Mouse (Mus musculus) neural tube, embryonic 11.5 days (tissue): ENCODE results near the gene Traf5. TPM values are rescaled to one million over a fixed set of nuclear protein-coding genes. Genes with fewer than 3 reads are reported as not detected.

Source experiments
- ATAC-seq: fragments of 200-750 bp; cut with Nextera tagmentation; 2 replicates; pipeline ENCODE4 v1.8.0; 2017; ENCODE audit warnings: moderate number of reproducible peaks, mild to moderate bottlenecking, moderate TSS enrichment, moderate library complexity; ENCODE audit not compliant: insufficient read depth, low FRiP score, low TSS enrichment
- DNase-seq: peaks from one replicate; pipeline ENCODE4 v3.0.0-alpha.2; 2015; ENCODE audit warnings: low spot score
- H3K27ac ChIP-seq: fragments of 300-500 bp; sonication (generic); 2 replicates; pipeline ENCODE4 v1.5.1; 2014; ENCODE audit warnings: low read depth, mild to moderate bottlenecking, low read length
- H3K27me3 ChIP-seq: fragments of 300-500 bp; sonication (generic); 2 replicates; pipeline ENCODE4 v1.6.1; 2014; ENCODE audit warnings: mild to moderate bottlenecking, low read length, mixed read lengths; ENCODE audit not compliant: control insufficient read depth, insufficient read depth
- H3K36me3 ChIP-seq: fragments of 300-500 bp; sonication (generic); 2 replicates; pipeline ENCODE4 v1.6.1; 2014; ENCODE audit warnings: mild to moderate bottlenecking, low read length, moderate library complexity, mixed read lengths; ENCODE audit not compliant: control insufficient read depth, insufficient read depth
- H3K4me1 ChIP-seq: fragments of 300-500 bp; sonication (generic); 2 replicates; pipeline ENCODE4 v1.6.1; 2014; ENCODE audit warnings: low read length, mixed read lengths; ENCODE audit not compliant: control insufficient read depth, insufficient read depth
- H3K4me2 ChIP-seq: fragments of 300-500 bp; sonication (generic); 2 replicates; pipeline ENCODE4 v1.6.1; 2014; ENCODE audit warnings: low read depth, mild to moderate bottlenecking, moderate library complexity
- H3K4me3 ChIP-seq: fragments of 300-500 bp; sonication (generic); 2 replicates; pipeline ENCODE4 v1.5.1; 2014; ENCODE audit warnings: low read depth, low read length
- H3K9ac ChIP-seq: fragments of 300-500 bp; sonication (generic); 2 replicates; pipeline ENCODE4 v1.6.1; 2014; ENCODE audit warnings: mild to moderate bottlenecking, low read length
- H3K9me3 ChIP-seq: fragments of 300-500 bp; sonication (generic); 2 replicates; pipeline ENCODE4 v1.6.1; 2016; ENCODE audit warnings: low read length; ENCODE audit not compliant: control insufficient read depth
- WGBS: fragments of 180-500 bp; shearing (Covaris S2); extraction: QIAGEN DNeasy Blood & Tissue Kit; methylation state at CpG from one replicate; pipeline ENCODE4 v1.1.7; 2014; 5-methylcytosine and 5-hydroxymethylcytosine counted together
- polyA plus RNA-seq: library from polyadenylated mRNA; unstranded; fragments of >200 nt; fragmentation: Nextera tagmentation; extraction: Ambion mirVana; gene quantifications from 2 replicates; pipeline ENCODE4 v1.2.1, GENCODE M21; 2014

Traf5 gene
- polyA plus RNA-seq, 1 experiment from 2014 or later, result 5.0 TPM

DNA sequence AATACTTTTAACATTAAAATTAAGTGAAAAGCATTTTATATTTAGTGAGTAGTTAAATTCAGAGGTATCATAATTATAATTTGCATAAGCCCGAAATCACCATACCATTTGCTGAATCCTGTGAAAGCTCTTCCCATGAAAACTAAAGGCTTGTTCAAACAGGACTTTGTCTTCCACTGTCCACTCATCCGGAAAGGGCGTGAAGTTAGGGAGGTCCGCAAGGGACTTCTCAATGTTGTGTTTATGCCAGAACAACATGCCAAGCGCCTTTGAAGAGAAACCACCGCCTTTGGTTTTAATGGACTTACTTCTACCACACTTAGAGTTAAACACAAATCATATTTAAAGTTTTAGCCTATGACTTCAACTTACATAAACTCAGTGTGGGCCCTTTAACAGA, 33.4 kb upstream of the Traf5 start:
- Histone ChIP-seq H3K4me2 (no peak overlapping the region), H3K27ac (no peak overlapping the region), H3K4me1 (no peaks in the 10 kb centered on the region), H3K36me3 (peaks cover 4% of the 10 kb centered on the region; the same call in 1 of the 2 replicates), H3K4me3 (no peak overlapping the region), H3K9ac (no peak overlapping the region), H3K27me3 (no peaks in the 10 kb centered on the region), H3K9me3 (no peaks in the 10 kb centered on the region)
- 90% methylated on average over 6 of the region's 6 CpGs for WGBS
- no peak for DNase-seq
- ATAC-seq, result no peak

DNA sequence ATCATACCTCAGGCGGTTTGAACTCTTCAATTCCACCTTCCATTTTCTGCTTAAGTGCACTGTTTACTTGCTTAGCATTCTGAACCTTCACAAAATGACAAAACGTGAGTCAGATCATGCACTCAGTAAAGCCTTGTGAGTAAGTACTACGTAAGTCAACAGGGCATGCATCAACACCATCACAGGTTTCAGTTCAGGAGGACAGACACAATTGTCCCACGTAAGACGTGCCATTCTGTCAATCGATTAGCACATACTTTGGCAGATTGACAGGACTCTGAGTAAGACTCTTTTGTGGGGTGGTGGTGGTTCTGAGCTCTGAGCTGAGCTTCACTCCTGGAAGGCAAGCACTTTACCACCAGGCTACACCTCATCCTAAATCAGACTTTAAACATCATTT, 23.9 kb upstream of the Traf5 start:
- Histone ChIP-seq H3K27ac (no peak overlapping the region), H3K9ac (no peak overlapping the region), H3K4me2 (no peak overlapping the region), H3K27me3 (no peaks in the 10 kb centered on the region), H3K4me1 (no peaks in the 10 kb centered on the region), H3K9me3 (no peaks in the 10 kb centered on the region), H3K4me3 (no peak overlapping the region), H3K36me3 (peaks cover 3% of the 10 kb centered on the region)
- ATAC-seq (no peak), DNase-seq (no peak)
- WGBS, result 89% methylated on average over 6 of the region's 6 CpGs

DNA sequence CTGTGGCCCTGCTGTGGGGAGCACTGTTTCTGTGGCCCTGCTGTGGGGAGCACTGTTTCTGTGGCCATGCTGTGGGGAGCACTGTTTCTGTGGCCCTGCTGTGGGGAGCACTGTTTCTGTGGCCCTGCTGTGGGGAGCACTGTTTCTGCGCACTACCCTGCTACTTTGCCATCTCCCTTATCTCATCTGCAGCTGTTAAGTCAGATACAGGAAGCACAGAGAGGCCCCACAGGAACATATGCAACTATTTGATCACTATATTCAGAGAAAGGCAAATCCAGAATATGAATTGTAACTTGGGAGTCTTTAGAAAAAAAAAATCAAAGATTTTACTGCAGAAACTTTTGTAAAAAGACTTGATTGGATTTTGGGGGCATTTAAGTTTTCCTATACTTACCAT, 23.0 kb upstream of the Traf5 start:
- 95% methylated on average over 1 of the region's 1 CpGs for WGBS

DNA sequence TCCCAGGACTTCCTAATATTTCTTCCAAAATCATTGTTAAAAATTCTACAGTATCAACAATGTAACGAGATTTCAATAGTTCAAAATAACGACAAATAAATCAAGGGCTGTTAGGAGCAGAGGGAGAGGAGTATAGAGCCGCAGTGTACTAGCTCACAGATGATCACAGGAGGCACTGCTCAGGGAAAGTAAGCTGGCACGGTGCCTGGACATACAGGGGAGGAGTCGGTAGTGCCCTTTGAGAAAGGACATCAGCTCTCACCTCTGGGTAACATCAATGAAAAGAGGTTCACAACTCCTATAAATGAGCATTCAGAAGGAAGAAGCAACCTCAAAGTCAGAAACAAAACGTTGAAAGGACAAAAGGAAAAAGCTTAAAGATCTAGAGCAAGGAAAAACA, 16.8 kb upstream of the Traf5 start:
- Histone ChIP-seq H3K4me1 (no peaks in the 10 kb centered on the region), H3K4me2 (no peak overlapping the region), H3K27me3 (no peaks in the 10 kb centered on the region), H3K4me3 (no peak overlapping the region), H3K9me3 (no peaks in the 10 kb centered on the region), H3K27ac (no peak overlapping the region), H3K9ac (no peak overlapping the region), H3K36me3 (no peaks in the 10 kb centered on the region)
- DNase-seq, result no peak
- 86% methylated on average over 6 of the region's 6 CpGs for WGBS
- ATAC-seq, result no peak

More for the DNA sequence above, 23.0 kb upstream of the Traf5 start:
- no peak for ATAC-seq
- DNase-seq, result no peak
- Histone ChIP-seq H3K4me2 (no peak overlapping the region), H3K4me1 (no peaks in the 10 kb centered on the region), H3K36me3 (peaks cover 3% of the 10 kb centered on the region), H3K9me3 (no peaks in the 10 kb centered on the region), H3K4me3 (no peak overlapping the region), H3K27me3 (no peaks in the 10 kb centered on the region), H3K9ac (no peak overlapping the region), H3K27ac (no peak overlapping the region)

DNA sequence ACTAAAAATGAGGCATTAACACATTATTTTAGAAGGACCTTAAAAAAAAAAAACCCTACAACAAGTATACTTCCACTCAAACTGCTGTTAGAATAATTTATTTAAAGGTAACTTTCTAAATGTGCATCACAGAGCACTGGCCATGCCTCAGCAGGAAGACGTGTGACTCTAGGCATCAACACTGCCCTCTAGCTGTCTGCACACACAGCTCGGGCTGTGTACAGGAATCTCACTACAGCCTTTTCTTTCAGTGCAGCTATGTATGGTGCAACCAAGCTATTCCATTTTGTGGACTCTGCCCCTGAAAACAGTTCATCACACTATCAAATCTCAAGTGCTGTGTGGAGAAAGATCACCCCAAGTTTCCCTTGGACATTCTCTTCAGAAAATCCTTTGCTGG, 15.0 kb upstream of the Traf5 start:
- Histone ChIP-seq H3K4me3 (no peak overlapping the region), H3K9me3 (no peaks in the 10 kb centered on the region), H3K36me3 (peaks cover 3% of the 10 kb centered on the region; the same call in 1 of the 2 replicates), H3K4me1 (no peaks in the 10 kb centered on the region), H3K9ac (no peak overlapping the region), H3K4me2 (no peak overlapping the region), H3K27ac (no peak overlapping the region), H3K27me3 (no peaks in the 10 kb centered on the region)
- DNase-seq (no peak), ATAC-seq (no peak)
- WGBS, result 17% methylated on average over 2 of the region's 2 CpGs

DNA sequence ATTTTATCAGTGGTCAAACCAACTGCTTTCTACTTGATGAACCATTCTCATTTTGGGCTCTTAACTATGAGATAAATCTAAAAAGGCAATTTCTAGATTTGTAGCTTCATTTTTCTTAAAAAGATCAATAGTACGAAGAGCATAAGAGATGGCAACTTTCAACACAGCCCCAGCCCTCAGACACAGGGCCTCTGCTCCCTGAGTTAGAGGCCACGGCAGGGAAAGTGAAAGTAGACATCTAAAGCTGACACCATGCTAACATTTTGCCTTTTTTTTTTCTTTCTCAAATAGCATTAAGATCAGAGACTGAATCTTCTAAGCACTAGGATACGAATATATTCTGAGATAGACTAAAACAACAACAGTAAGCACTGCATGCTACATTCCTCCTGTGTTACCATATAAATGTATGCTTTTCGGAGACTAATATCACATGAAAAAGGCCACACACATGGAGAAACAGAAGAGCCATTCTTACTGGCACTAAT, 13.6 kb upstream of the Traf5 start:
- WGBS, result 86% methylated on average over 4 of the region's 4 CpGs
- H3K4me1 ChIP-seq, result no peaks in the 10 kb centered on the region
- no peaks in the 10 kb centered on the region for H3K9me3 ChIP-seq
- ATAC-seq (no peak), DNase-seq (no peak)
- H3K27ac ChIP-seq, result no peak overlapping the region
- no peak overlapping the region for H3K4me2 ChIP-seq
- no peak overlapping the region for H3K4me3 ChIP-seq
- H3K9ac ChIP-seq, result no peak overlapping the region
- H3K27me3 ChIP-seq, result no peaks in the 10 kb centered on the region
- H3K36me3 ChIP-seq, result peaks cover 3% of the 10 kb centered on the region; the same call in 1 of the 2 replicates

DNA sequence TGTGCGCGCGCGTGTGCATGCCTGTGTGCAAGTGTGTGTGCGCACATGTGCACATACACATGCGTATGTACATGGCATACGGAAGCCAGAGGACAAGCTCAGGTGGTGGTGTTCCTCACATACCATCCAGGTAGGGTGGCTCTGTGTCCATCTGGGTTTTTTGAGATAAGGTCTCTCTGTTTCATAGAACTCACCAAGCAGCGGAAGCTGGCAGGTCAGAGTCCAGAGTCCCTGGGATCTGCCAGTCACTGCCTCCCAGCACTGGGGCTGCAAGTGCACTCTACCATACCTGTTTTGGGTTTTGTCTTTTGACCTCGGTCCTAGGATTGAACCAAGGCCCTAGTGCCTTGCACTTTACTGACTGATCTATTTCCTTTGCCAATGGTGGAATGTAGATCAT, 11.7 kb upstream of the Traf5 start:
- ATAC-seq, result no peak
- Histone ChIP-seq H3K9ac (no peak overlapping the region), H3K9me3 (no peaks in the 10 kb centered on the region), H3K27ac (no peak overlapping the region), H3K4me1 (no peaks in the 10 kb centered on the region), H3K4me3 (no peak overlapping the region), H3K4me2 (no peak overlapping the region), H3K36me3 (peaks cover 3% of the 10 kb centered on the region; the same call in 1 of the 2 replicates), H3K27me3 (no peaks in the 10 kb centered on the region)
- DNase-seq, result no peak
- WGBS, result 95% methylated on average over 9 of the region's 9 CpGs

DNA sequence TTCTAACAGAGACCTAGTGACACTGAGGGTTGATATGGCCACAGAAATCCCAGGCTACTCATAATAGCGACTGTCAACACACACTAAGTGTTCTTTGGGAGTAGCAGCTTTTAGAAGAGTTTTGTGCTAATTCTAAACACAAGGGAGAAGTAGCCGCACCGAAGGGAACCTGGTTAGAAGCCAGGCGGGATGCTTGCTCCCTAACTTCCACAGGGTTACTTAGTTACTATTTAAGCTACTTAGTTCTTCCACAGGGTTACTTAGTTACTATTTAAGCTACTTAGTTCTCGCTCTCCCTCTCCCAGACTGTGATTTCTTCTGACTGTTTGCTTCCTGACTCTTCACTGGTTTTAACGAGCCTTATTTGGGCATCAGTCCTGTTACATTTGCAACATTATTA, 10.8 kb upstream of the Traf5 start:
- no peak overlapping the region for H3K4me2 ChIP-seq
- DNase-seq, result no peak
- H3K4me3 ChIP-seq, result no peak overlapping the region
- no peak for ATAC-seq
- peaks cover 3% of the 10 kb centered on the region; the same call in 1 of the 2 replicates for H3K36me3 ChIP-seq
- no peak overlapping the region for H3K27ac ChIP-seq
- no peaks in the 10 kb centered on the region for H3K27me3 ChIP-seq
- WGBS, result 83% methylated on average over 6 of the region's 6 CpGs
- no peaks in the 10 kb centered on the region for H3K9me3 ChIP-seq
- no peaks in the 10 kb centered on the region for H3K4me1 ChIP-seq
- no peak overlapping the region for H3K9ac ChIP-seq

DNA sequence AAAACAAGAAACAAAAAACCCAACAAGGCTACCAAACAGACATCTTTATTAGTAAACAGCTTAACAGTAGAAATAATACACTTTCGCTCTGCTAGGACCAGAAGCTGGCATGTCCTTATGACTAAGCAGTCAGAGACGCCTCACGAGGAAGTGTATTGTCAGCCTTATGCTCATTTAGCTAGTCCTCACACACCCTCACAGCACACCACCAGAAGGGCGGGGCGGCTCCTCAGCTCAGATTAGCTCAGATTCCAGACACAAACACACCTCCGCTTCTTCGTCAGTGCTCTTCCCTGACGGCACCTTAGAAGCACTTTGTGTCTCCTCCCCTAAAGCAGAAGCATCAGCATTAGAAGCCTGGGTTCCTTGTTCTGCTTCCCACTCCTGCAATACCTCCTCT, 9.0 kb upstream of the Traf5 start:
- H3K36me3 ChIP-seq, result peaks cover 3% of the 10 kb centered on the region; the same call in 1 of the 2 replicates
- 84% methylated on average over 8 of the region's 8 CpGs for WGBS
- no peak overlapping the region for H3K27ac ChIP-seq
- no peaks in the 10 kb centered on the region for H3K4me1 ChIP-seq
- no peak overlapping the region for H3K4me3 ChIP-seq
- ATAC-seq (no peak), DNase-seq (no peak)
- H3K4me2 ChIP-seq, result no peak overlapping the region
- H3K9me3 ChIP-seq, result no peaks in the 10 kb centered on the region
- no peaks in the 10 kb centered on the region for H3K27me3 ChIP-seq
- H3K9ac ChIP-seq, result no peak overlapping the region
